Mouse (Mus musculus) hematopoietic stem cell, adult 5-6 weeks (primary cell): Measurements from ENCODE around the gene Proser2. TPM values are rescaled to one million over a fixed set of nuclear protein-coding genes. Genes with fewer than 3 reads are reported as not detected.

ENCODE experiments used
- ATAC-seq, 2 experiments: fragments of 125-278 bp in 1 of 2; replicated peaks in 1 of 2; 2 replicates each; pipeline ENCODE4 v1.8.0; 2016 to 2017; ENCODE audit warnings: inconsistent platforms in 2 of 2, mild to moderate bottlenecking in 2 of 2, moderate number of reproducible peaks in 2 of 2, low read depth in 1 of 2, moderate TSS enrichment in 1 of 2; ENCODE audit not compliant: low FRiP score in 2 of 2, poor library complexity in 2 of 2, severe bottlenecking in 2 of 2, insufficient read depth in 1 of 2, low TSS enrichment in 1 of 2
- total RNA-seq: library from RNA; stranded (forward); fragments of 172-1452, 232-1000 nt; gene quantifications from 2 replicates; pipeline ENCODE4 v1.2.3, GENCODE M21; 2017

The Proser2 gene
- total RNA-seq, 1 experiment from 2014 or later: 0.05 TPM

- ATAC-seq: 0 out of 4 replicates have a peak, but pooled peaks of 1 of the 2 experiments have one; percentile 17
Measured at GRCm38 (mm10) chr2:6048570-6048969, 81.4 kb downstream of the Proser2 start.

Other genes starting within 250 kb of the Proser2 start
- gene Sec61a2, start 234.8 kb downstream of the Proser2 start, total RNA-seq: 23.4 and 24.8 TPM in 2 replicates
- 0.69 and 0.89 TPM in 2 replicates for gene Dhtkd1, start 187.4 kb downstream of the Proser2 start, total RNA-seq
- gene Upf2, start 178.7 kb downstream of the Proser2 start, total RNA-seq: 46.3 and 59.5 TPM in 2 replicates
- gene Echdc3, start 82.8 kb upstream of the Proser2 start, total RNA-seq: 1.9 and 2.1 TPM in 2 replicates
- 29.1 and 34.9 TPM in 2 replicates for gene Usp6nl, start 192.5 kb upstream of the Proser2 start, total RNA-seq